Mouse (Mus musculus) cerebellum, adult 11-12 months (tissue): Measurements from ENCODE around the gene Wfdc15b.

Experiments used
- DNase-seq: peaks from one replicate; pipeline ENCODE4 v3.0.0; 2022

Wfdc15b gene

GRCm38 (mm10) chr2:164177831-164178230, 43.6 kb downstream of the Wfdc15b start:
- no peak for DNase-seq

- DNase-seq: no peak
These were observed 45.6 kb downstream of the Wfdc15b start for GRCm38 (mm10) chr2:164175850-164176249.

GRCm38 (mm10) chr2:164174649-164175395, 46.6 kb downstream of the Wfdc15b start:
- DNase-seq: peak; percentile 30

GRCm38 (mm10) chr2:164173394-164173793, 48.1 kb downstream of the Wfdc15b start:
- DNase-seq: no peak

- no peak for DNase-seq
These were observed 50.6 kb downstream of the Wfdc15b start, which contains the start of gene Kcns1 for GRCm38 (mm10) chr2:164170902-164171301. Gene Kcns1 (minus strand): TSS chr2:164171113.

- DNase-seq: no peak
These were observed 51.1 kb downstream of the Wfdc15b start for GRCm38 (mm10) chr2:164170326-164170725.

GRCm38 (mm10) chr2:164168571-164168946, 52.9 kb downstream of the Wfdc15b start:
- no peak for DNase-seq

GRCm38 (mm10) chr2:164167752-164168570, 53.5 kb downstream of the Wfdc15b start:
- DNase-seq: no peak

GRCm38 (mm10) chr2:164164941-164165340, 56.5 kb downstream of the Wfdc15b start:
- no peak for DNase-seq
